Mouse (Mus musculus) embryonic facial prominence, embryonic 15.5 days (tissue): ENCODE results near the gene Polr3c. TPM values are rescaled to one million over a fixed set of nuclear protein-coding genes. Genes with fewer than 3 reads are reported as not detected.
A peak's percentile ranks its signal among the peaks of the same experiment; 100 is the strongest.
"Not testable (repeated sequence)": the region's sequence is repeated elsewhere in the genome, so short reads cannot be mapped to it uniquely, and the experiment has no call there.

Experiments used
- ATAC-seq: fragments of 200-750 bp; cut with Nextera tagmentation; 2 replicates; pipeline ENCODE4 v1.8.0; 2017; ENCODE audit warnings: low read depth, moderate TSS enrichment; ENCODE audit not compliant: insufficient number of reproducible peaks, low FRiP score, low TSS enrichment
- H3K27ac ChIP-seq: fragments of 300-500 bp; sonication (generic); replicated peaks from 2 replicates; pipeline ENCODE4 v1.5.1; 2015; ENCODE audit warnings: mild to moderate bottlenecking, inconsistent platforms
- H3K27me3 ChIP-seq: fragments of 300-500 bp; sonication (generic); 2 replicates; pipeline ENCODE4 v1.6.1; 2015; ENCODE audit warnings: inconsistent platforms
- H3K36me3 ChIP-seq: fragments of 300-500 bp; sonication (generic); 2 replicates; pipeline ENCODE4 v1.6.1; 2015; ENCODE audit warnings: mild to moderate bottlenecking, inconsistent platforms
- H3K4me1 ChIP-seq: fragments of 300-500 bp; sonication (generic); 2 replicates; pipeline ENCODE4 v1.6.1; 2015; ENCODE audit warnings: inconsistent platforms
- H3K4me2 ChIP-seq: fragments of 300-500 bp; sonication (generic); replicated peaks from 2 replicates; pipeline ENCODE4 v1.6.1; 2015; ENCODE audit warnings: mild to moderate bottlenecking, inconsistent platforms
- H3K4me3 ChIP-seq: fragments of 300-500 bp; sonication (generic); replicated peaks from 2 replicates; pipeline ENCODE4 v1.5.1; 2015; ENCODE audit warnings: mild to moderate bottlenecking, inconsistent platforms
- H3K9ac ChIP-seq: fragments of 300-500 bp; sonication (generic); 2 replicates; pipeline ENCODE4 v1.6.1; 2015; ENCODE audit warnings: inconsistent platforms
- H3K9me3 ChIP-seq: fragments of 300-500 bp; sonication (generic); replicated peaks from 2 replicates; pipeline ENCODE4 v1.6.1; 2016; ENCODE audit warnings: inconsistent platforms
- WGBS: fragments of 180-500 bp; shearing (Covaris S2); methylation state at CpG from one replicate; pipeline ENCODE4 v1.1.7; 2015; 5-methylcytosine and 5-hydroxymethylcytosine counted together
- polyA plus RNA-seq: library from polyadenylated mRNA; unstranded; fragments of >200 nt; fragmentation: Nextera tagmentation; extraction: Ambion mirVana; gene quantifications from 2 replicates; pipeline ENCODE4 v1.2.1, GENCODE M21; 2015

Polr3c gene
- polyA plus RNA-seq, 1 experiment from 2014 or later = 32.8 TPM

GRCm38 (mm10) chr3:96675171-96675570, 52.3 kb downstream of the Polr3c start:
- peaks cover 19% of the 10 kb centered on the region for H3K4me1 ChIP-seq
- 76% methylated on average over 3 of the region's 3 CpGs for WGBS
- H3K4me2 ChIP-seq = no peak overlapping the region

GRCm38 (mm10) chr3:96674442-96674841, 53.0 kb downstream of the Polr3c start:
- no peak overlapping the region for H3K9ac ChIP-seq
- ATAC-seq = no peak
- H3K4me2 ChIP-seq = 0 out of 2 replicates have a peak overlapping the region, but pooled peaks have one; percentile 10
- peak overlapping the region; percentile 78 for H3K27ac ChIP-seq
- WGBS = 8% methylated on average over 8 of the region's 8 CpGs
- no peaks in the 10 kb centered on the region for H3K27me3 ChIP-seq
- peaks cover 18% of the 10 kb centered on the region for H3K4me1 ChIP-seq
- no peaks in the 10 kb centered on the region for H3K36me3 ChIP-seq
- H3K4me3 ChIP-seq = no peak overlapping the region
- no peaks in the 10 kb centered on the region for H3K9me3 ChIP-seq

More at GRCm38 (mm10) chr3:96675171-96675570, 52.3 kb downstream of the Polr3c start:
- no peaks in the 10 kb centered on the region for H3K36me3 ChIP-seq
- no peaks in the 10 kb centered on the region for H3K9me3 ChIP-seq
- H3K27ac ChIP-seq = peak overlapping the region; percentile 78; the same call in 1 of the 2 replicates
- peaks cover 3% of the 10 kb centered on the region; the same call in 1 of the 2 replicates for H3K27me3 ChIP-seq
- no peak overlapping the region for H3K9ac ChIP-seq
- ATAC-seq = no peak
- H3K4me3 ChIP-seq = no peak overlapping the region

GRCm38 (mm10) chr3:96673514-96673913, 53.9 kb downstream of the Polr3c start:
- Histone ChIP-seq H3K4me1 (peaks cover 13% of the 10 kb centered on the region; the same call in 1 of the 2 replicates), H3K9ac (no peak overlapping the region), H3K9me3 (no peaks in the 10 kb centered on the region), H3K27ac (no peak overlapping the region), H3K36me3 (no peaks in the 10 kb centered on the region), H3K4me2 (no peak overlapping the region), H3K4me3 (no peak overlapping the region), H3K27me3 (no peaks in the 10 kb centered on the region)
- no peak for ATAC-seq
- WGBS = 60% methylated on average over 4 of the region's 4 CpGs

- Histone ChIP-seq H3K27me3 (no peaks in the 10 kb centered on the region), H3K9me3 (no peaks in the 10 kb centered on the region), H3K9ac (no peak overlapping the region), H3K4me1 (peaks cover 13% of the 10 kb centered on the region; the same call in 1 of the 2 replicates), H3K27ac (no peak overlapping the region), H3K36me3 (no peaks in the 10 kb centered on the region), H3K4me2 (no peak overlapping the region), H3K4me3 (no peak overlapping the region)
- 86% methylated on average over 5 of the region's 5 CpGs for WGBS
- no peak for ATAC-seq
Measured at GRCm38 (mm10) chr3:96671519-96671918, 55.9 kb downstream of the Polr3c start.

DNA sequence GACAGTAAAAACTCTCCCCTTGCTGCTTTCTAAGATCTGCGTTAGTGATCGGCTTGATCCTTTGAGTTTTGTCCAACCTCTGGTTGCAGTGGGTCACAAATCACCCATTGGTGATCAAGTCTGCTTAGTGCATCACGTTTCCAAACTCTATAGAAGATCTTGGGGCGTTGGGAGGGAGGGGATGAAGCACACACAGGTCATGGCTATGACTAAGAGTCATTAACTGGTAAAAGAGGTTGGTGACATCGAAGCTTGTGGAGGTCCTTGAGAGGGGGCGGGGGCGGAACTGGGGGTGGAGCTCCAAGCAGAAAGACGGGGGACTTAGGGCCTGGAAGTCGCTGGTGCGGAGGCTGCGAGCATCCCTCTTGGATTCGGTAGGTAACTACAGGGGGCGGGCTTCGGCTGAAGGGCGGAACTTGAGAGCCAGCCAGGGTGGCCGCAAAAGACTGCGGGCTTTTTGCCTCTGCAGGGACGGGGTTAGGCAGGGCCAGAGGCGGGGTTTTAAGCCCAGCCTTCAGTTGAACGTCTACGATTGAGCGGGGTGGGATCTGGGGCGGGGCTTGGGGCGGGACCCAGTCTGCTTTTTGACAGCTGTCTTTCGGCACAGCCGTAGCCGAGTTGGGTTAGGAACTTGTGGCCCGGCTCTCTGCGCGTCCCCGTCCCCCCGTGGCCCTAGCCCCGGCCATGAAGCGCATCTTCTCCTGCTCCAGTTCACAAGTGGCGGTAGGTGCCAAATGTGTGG, 57.5 kb downstream of the Polr3c start, which contains the start of gene Ankrd35:
Gene Ankrd35 (plus strand): TSS at position 405 of the 742 bp plus-strand sequence.
- Histone ChIP-seq H3K4me1 (peaks cover 10% of the 10 kb centered on the region; the same call in 1 of the 2 replicates), H3K36me3 (no peaks in the 10 kb centered on the region), H3K4me3 (peak within 1 kb of the TSS; percentile 45), H3K9ac (0 out of 2 replicates have a peak within 1 kb of the TSS, but pooled peaks have one; percentile 9), H3K9me3 (no peaks in the 10 kb centered on the region), H3K27ac (no peak within 1 kb of the TSS), H3K27me3 (no peaks in the 10 kb centered on the region), H3K4me2 (peak within 1 kb of the TSS; percentile 69)
- WGBS = 5% methylated on average over 35 of the region's 35 CpGs
- ATAC-seq = peak; percentile 94

DNA sequence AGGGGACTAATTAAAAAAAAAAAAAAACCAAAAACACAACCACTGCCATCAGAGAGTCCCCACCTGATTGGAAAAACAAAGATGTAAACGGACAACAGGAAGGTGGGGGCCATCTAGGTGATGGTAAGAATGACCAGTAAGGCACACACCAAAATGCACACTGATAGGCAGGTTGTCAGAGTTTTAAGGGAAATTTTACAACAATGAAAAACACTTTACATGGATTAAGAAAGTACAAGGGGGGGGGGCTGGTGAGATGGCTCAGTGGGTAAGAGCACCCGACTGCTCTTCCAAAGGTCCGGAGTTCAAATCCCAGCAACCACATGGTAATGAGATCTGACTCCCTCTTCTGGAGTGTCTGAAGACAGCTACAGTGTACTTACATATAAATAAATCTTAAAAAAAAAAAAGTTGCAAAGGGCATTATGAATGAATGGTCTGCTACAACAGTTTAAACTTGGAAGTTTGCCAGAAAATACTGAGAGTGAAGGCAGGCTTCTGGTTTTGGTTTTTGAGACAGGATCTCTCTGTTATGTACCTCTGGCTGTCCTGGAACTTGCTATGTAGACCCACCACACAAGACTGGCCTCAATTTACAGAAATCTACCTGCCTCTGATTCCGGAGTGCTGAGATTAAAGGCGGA, 58.9 kb downstream of the Polr3c start:
- 93% methylated on average over 5 of the region's 5 CpGs for WGBS

GRCm38 (mm10) chr3:96667316-96667715, 60.1 kb downstream of the Polr3c start:
- Histone ChIP-seq H3K36me3 (no peaks in the 10 kb centered on the region), H3K4me1 (peaks cover 25% of the 10 kb centered on the region), H3K4me3 (no peak overlapping the region), H3K27me3 (no peaks in the 10 kb centered on the region), H3K9me3 (no peaks in the 10 kb centered on the region), H3K27ac (no peak overlapping the region), H3K4me2 (no peak overlapping the region), H3K9ac (no peak overlapping the region)
- 51% methylated on average over 1 of the region's 1 CpGs for WGBS
- ATAC-seq = no peak

More for the DNA sequence above, 58.9 kb downstream of the Polr3c start:
- no peak for ATAC-seq
- Histone ChIP-seq H3K4me1 (peaks cover 14% of the 10 kb centered on the region), H3K4me2 (no peak overlapping the region), H3K9me3 (no peaks in the 10 kb centered on the region), H3K9ac (no peak overlapping the region), H3K27ac (no peak overlapping the region), H3K4me3 (no peak overlapping the region), H3K27me3 (no peaks in the 10 kb centered on the region), H3K36me3 (no peaks in the 10 kb centered on the region)

- H3K4me1 ChIP-seq = peaks cover 27% of the 10 kb centered on the region
- WGBS = 93% methylated on average over 5 of the region's 5 CpGs
- no peaks in the 10 kb centered on the region for H3K27me3 ChIP-seq
- no peaks in the 10 kb centered on the region for H3K9me3 ChIP-seq
- no peak for ATAC-seq
- no peak overlapping the region for H3K4me3 ChIP-seq
- H3K9ac ChIP-seq = no peak overlapping the region
- no peaks in the 10 kb centered on the region for H3K36me3 ChIP-seq
- H3K27ac ChIP-seq = no peak overlapping the region
- no peak overlapping the region for H3K4me2 ChIP-seq
Measured at GRCm38 (mm10) chr3:96666916-96667315, 60.5 kb downstream of the Polr3c start.

GRCm38 (mm10) chr3:96665732-96666363, 61.6 kb downstream of the Polr3c start:
- H3K9ac ChIP-seq, H3K4me2 ChIP-seq, ATAC-seq, H3K36me3 ChIP-seq, H3K9me3 ChIP-seq, H3K27me3 ChIP-seq, H3K4me3 ChIP-seq, H3K27ac ChIP-seq: not testable (repeated sequence)
- peaks cover 27% of the 10 kb centered on the region for H3K4me1 ChIP-seq
- WGBS = 88% methylated on average over 7 of the region's 7 CpGs

DNA sequence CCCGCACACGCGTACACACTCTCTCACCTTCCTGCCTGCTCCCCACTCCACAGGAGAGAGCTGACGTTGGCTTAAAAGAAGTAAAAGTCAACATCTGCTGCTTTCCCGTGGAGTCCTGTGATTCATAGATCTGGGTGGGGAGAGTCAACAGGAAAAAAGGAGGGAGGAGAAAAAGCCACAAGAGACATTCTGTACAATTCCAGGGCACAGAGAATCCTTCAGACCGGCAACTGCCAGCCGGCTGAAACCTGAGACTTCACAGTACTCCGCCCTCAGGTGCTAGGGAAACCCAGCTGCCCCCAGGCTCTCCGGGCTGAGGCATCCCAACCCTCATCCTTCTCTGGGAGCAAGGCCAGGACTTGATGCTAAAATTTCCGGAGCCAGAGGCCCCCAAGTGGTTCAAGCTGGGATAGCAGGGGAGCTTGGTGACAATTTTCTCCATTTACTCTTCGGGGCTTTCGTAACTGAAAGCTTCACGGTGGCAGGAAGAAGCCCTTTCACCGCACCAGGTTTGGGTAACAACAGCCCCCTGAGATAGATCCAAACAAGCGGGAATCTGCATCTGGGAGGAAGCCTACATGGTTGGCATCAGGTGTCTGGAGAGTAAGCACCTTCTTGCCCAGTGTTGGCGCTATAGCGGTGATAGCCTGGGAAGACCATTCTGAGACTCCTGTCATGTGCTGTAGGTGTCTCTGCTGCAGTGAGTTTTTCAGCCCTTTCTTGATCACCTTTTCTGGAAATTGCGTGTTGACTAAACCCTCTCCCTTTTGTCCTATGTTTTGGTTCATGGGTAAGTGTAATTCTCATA, 63.8 kb downstream of the Polr3c start:
- Histone ChIP-seq H3K4me1 (peaks cover 21% of the 10 kb centered on the region), H3K27me3 (no peaks in the 10 kb centered on the region), H3K9ac (no peak overlapping the region), H3K36me3 (no peaks in the 10 kb centered on the region), H3K4me2 (peak overlapping the region; percentile 47), H3K9me3 (no peaks in the 10 kb centered on the region), H3K4me3 (peak overlapping the region; percentile 24), H3K27ac (peak overlapping the region; percentile 87)
- 5% methylated on average over 18 of the region's 18 CpGs for WGBS
- ATAC-seq = peak; percentile 92
